Mouse (Mus musculus) forebrain, embryonic 16.5 days (tissue): ENCODE measurements around the gene Mthfs. TPM values are rescaled to one million over a fixed set of nuclear protein-coding genes. Genes with fewer than 3 reads are reported as not detected.
"Not testable (repeated sequence)": the region's sequence is repeated elsewhere in the genome, so short reads cannot be mapped to it uniquely, and the experiment has no call there.

ENCODE experiments used
- ATAC-seq: fragments of 200-750 bp; cut with Nextera tagmentation; 2 replicates; pipeline ENCODE4 v1.8.0; 2017; ENCODE audit warnings: mild to moderate bottlenecking, moderate library complexity
- H3K27ac ChIP-seq: fragments of 300-500 bp; sonication (generic); 2 replicates; pipeline ENCODE4 v1.5.1; 2014; ENCODE audit warnings: low read length, control low read depth
- H3K27me3 ChIP-seq: fragments of 300-500 bp; sonication (generic); replicated peaks from 2 replicates; pipeline ENCODE4 v1.6.1; 2014; ENCODE audit warnings: low read length; ENCODE audit not compliant: control insufficient read depth, insufficient read depth
- H3K36me3 ChIP-seq: fragments of 300-500 bp; sonication (generic); 2 replicates; pipeline ENCODE4 v1.6.1; 2014; ENCODE audit not compliant: control insufficient read depth, insufficient read depth
- H3K4me1 ChIP-seq: fragments of 300-500 bp; sonication (generic); replicated peaks from 2 replicates; pipeline ENCODE4 v1.6.1; 2014; ENCODE audit warnings: low read length; ENCODE audit not compliant: control insufficient read depth, insufficient read depth
- H3K4me2 ChIP-seq: fragments of 300-500 bp; sonication (generic); 2 replicates; pipeline ENCODE4 v1.6.1; 2014; ENCODE audit warnings: mild to moderate bottlenecking, low read length, control low read depth
- H3K4me3 ChIP-seq: fragments of 300-500 bp; sonication (generic); replicated peaks from 2 replicates; pipeline ENCODE4 v1.5.1; 2014; ENCODE audit warnings: mild to moderate bottlenecking, low read length, control low read depth
- H3K9ac ChIP-seq: fragments of 300-500 bp; sonication (generic); replicated peaks from 2 replicates; pipeline ENCODE4 v1.6.1; 2014; ENCODE audit warnings: low read depth, low read length, control low read depth
- H3K9me3 ChIP-seq: fragments of 300-500 bp; sonication (generic); 2 replicates; pipeline ENCODE4 v1.6.1; 2016; ENCODE audit warnings: low read length; ENCODE audit not compliant: control insufficient read depth
- WGBS: fragments of 180-500 bp; shearing (Covaris S2); extraction: QIAGEN DNeasy Blood & Tissue Kit; methylation state at CpG from one replicate; pipeline ENCODE4 v1.1.7; 2014; 5-methylcytosine and 5-hydroxymethylcytosine counted together
- polyA plus RNA-seq: library from polyadenylated mRNA; unstranded; fragments of >200 nt; fragmentation: Nextera tagmentation; extraction: Ambion mirVana; gene quantifications from 2 replicates; pipeline ENCODE4 v1.2.1, GENCODE M21; 2015

Gene Mthfs
- polyA plus RNA-seq = 10.3 and 10.6 TPM in 2 replicates

GRCm38 (mm10) chr9:89210353-89211064, at the start of gene Mthfs:
Gene Mthfs (plus strand): TSS chr9:89210676.
- not testable (repeated sequence) for H3K4me1 ChIP-seq, H3K27me3 ChIP-seq, H3K9me3 ChIP-seq, H3K36me3 ChIP-seq
- H3K9ac ChIP-seq = peak within 1 kb of the TSS; percentile 46; the same call in 1 of the 2 replicates
- H3K27ac ChIP-seq = peak within 1 kb of the TSS; percentile 69
- peak within 1 kb of the TSS; percentile 45 for H3K4me2 ChIP-seq
- peak; percentile 73 for ATAC-seq
- H3K4me3 ChIP-seq = peak within 1 kb of the TSS; percentile 33
- WGBS = 27% methylated on average over 9 of the region's 12 CpGs

GRCm38 (mm10) chr9:89172539-89172938, 37.9 kb upstream of the Mthfs start:
- not testable (repeated sequence) for H3K9me3 ChIP-seq, H3K27me3 ChIP-seq, H3K4me1 ChIP-seq, H3K36me3 ChIP-seq, H3K9ac ChIP-seq, ATAC-seq, H3K27ac ChIP-seq, H3K4me3 ChIP-seq, H3K4me2 ChIP-seq

GRCm38 (mm10) chr9:89178833-89179232, 31.6 kb upstream of the Mthfs start:
- 52% methylated on average over 2 of the region's 3 CpGs for WGBS
- H3K36me3 ChIP-seq, H3K4me1 ChIP-seq, H3K9me3 ChIP-seq, H3K27me3 ChIP-seq, H3K27ac ChIP-seq, H3K4me2 ChIP-seq, H3K9ac ChIP-seq, H3K4me3 ChIP-seq, ATAC-seq: not testable (repeated sequence)

GRCm38 (mm10) chr9:89179469-89179868, 31.0 kb upstream of the Mthfs start:
- WGBS = 92% methylated on average over 2 of the region's 4 CpGs
- ATAC-seq, H3K9ac ChIP-seq, H3K4me3 ChIP-seq, H3K9me3 ChIP-seq, H3K27me3 ChIP-seq, H3K27ac ChIP-seq, H3K4me1 ChIP-seq, H3K36me3 ChIP-seq, H3K4me2 ChIP-seq: not testable (repeated sequence)

- not testable (repeated sequence) for H3K36me3 ChIP-seq, ATAC-seq, H3K9me3 ChIP-seq, H3K27ac ChIP-seq, H3K27me3 ChIP-seq, H3K4me3 ChIP-seq, H3K4me1 ChIP-seq, H3K4me2 ChIP-seq, H3K9ac ChIP-seq
- WGBS = 77% methylated on average over 15 of the region's 15 CpGs
Observed at GRCm38 (mm10) chr9:89187006-89187405, 23.5 kb upstream of the Mthfs start.

GRCm38 (mm10) chr9:89195483-89195882, 15.0 kb upstream of the Mthfs start:
- ATAC-seq, H3K27me3 ChIP-seq, H3K36me3 ChIP-seq, H3K27ac ChIP-seq, H3K4me1 ChIP-seq, H3K9me3 ChIP-seq, H3K9ac ChIP-seq, H3K4me2 ChIP-seq, H3K4me3 ChIP-seq: not testable (repeated sequence)

- H3K4me3 ChIP-seq, H3K4me2 ChIP-seq, H3K27me3 ChIP-seq, H3K9ac ChIP-seq, H3K4me1 ChIP-seq, H3K27ac ChIP-seq, ATAC-seq, H3K9me3 ChIP-seq, H3K36me3 ChIP-seq: not testable (repeated sequence)
- WGBS = 67% methylated on average over 1 of the region's 1 CpGs
Observed at GRCm38 (mm10) chr9:89197509-89197908, 13.0 kb upstream of the Mthfs start.

- ATAC-seq, H3K4me3 ChIP-seq: not testable (repeated sequence)
Observed at GRCm38 (mm10) chr9:89198349-89198748, 12.1 kb upstream of the Mthfs start.

GRCm38 (mm10) chr9:89198969-89199416, 11.5 kb upstream of the Mthfs start, which contains the start of the genes Bcl2a1b and Gm29094:
Gene Bcl2a1b (plus strand): TSS chr9:89199209.
Gene Gm29094 (plus strand): TSS chr9:89199379.
- H3K9me3 ChIP-seq, H3K27ac ChIP-seq, H3K9ac ChIP-seq, ATAC-seq, H3K4me3 ChIP-seq, H3K27me3 ChIP-seq, H3K36me3 ChIP-seq, H3K4me1 ChIP-seq, H3K4me2 ChIP-seq: not testable (repeated sequence)
- WGBS = 91% methylated on average over 5 of the region's 5 CpGs

More at GRCm38 (mm10) chr9:89198349-89198748, 12.1 kb upstream of the Mthfs start:
- H3K4me2 ChIP-seq, H3K27ac ChIP-seq, H3K27me3 ChIP-seq, H3K9me3 ChIP-seq, H3K4me1 ChIP-seq, H3K9ac ChIP-seq, H3K36me3 ChIP-seq: not testable (repeated sequence)
- WGBS = 88% methylated on average over 3 of the region's 3 CpGs

- not testable (repeated sequence) for H3K4me1 ChIP-seq, ATAC-seq, H3K4me3 ChIP-seq, H3K27me3 ChIP-seq, H3K36me3 ChIP-seq, H3K4me2 ChIP-seq, H3K27ac ChIP-seq, H3K9ac ChIP-seq, H3K9me3 ChIP-seq
Observed at GRCm38 (mm10) chr9:89202256-89202655, 8.2 kb upstream of the Mthfs start.
